Mouse (Mus musculus) midbrain, embryonic 14.5 days (tissue): ENCODE results near the gene Dnase1l3. TPM values are rescaled to one million over a fixed set of nuclear protein-coding genes. Genes with fewer than 3 reads are reported as not detected.
A peak's percentile ranks its signal among the peaks of the same experiment; 100 is the strongest.

Source experiments
- ATAC-seq: fragments of 200-750 bp; cut with Nextera tagmentation; 2 replicates; pipeline ENCODE4 v1.8.0; 2017; ENCODE audit warnings: moderate number of reproducible peaks, moderate library complexity; ENCODE audit not compliant: low FRiP score, low TSS enrichment
- DNase-seq: peaks from one replicate; pipeline ENCODE4 v3.0.0-alpha.2; 2015
- H3K27ac ChIP-seq: fragments of 300-500 bp; sonication (generic); replicated peaks from 2 replicates; pipeline ENCODE4 v1.5.1; 2014; ENCODE audit warnings: mild to moderate bottlenecking, low read depth, low read length, moderate library complexity
- H3K27me3 ChIP-seq: fragments of 300-500 bp; sonication (generic); 2 replicates; pipeline ENCODE4 v1.6.1; 2014; ENCODE audit warnings: low read length, control low read depth, mixed read lengths; ENCODE audit not compliant: control insufficient read depth, insufficient read depth
- H3K36me3 ChIP-seq: fragments of 300-500 bp; sonication (generic); 2 replicates; pipeline ENCODE4 v1.6.1; 2014; ENCODE audit warnings: low read length, control low read depth; ENCODE audit not compliant: control insufficient read depth, insufficient read depth
- H3K4me1 ChIP-seq: fragments of 300-500 bp; sonication (generic); 2 replicates; pipeline ENCODE4 v1.6.1; 2014; ENCODE audit warnings: mild to moderate bottlenecking, antibody characterized with exemption, low read length, control low read depth; ENCODE audit not compliant: control insufficient read depth, insufficient read depth
- H3K4me2 ChIP-seq: fragments of 300-500 bp; sonication (generic); 2 replicates; pipeline ENCODE4 v1.6.1; 2014; ENCODE audit warnings: mild to moderate bottlenecking, low read length, moderate library complexity
- H3K4me3 ChIP-seq: fragments of 300-500 bp; sonication (generic); replicated peaks from 2 replicates; pipeline ENCODE4 v1.5.1; 2014; ENCODE audit warnings: low read depth, low read length
- H3K9ac ChIP-seq: fragments of 300-500 bp; sonication (generic); replicated peaks from 2 replicates; pipeline ENCODE4 v1.6.1; 2014; ENCODE audit warnings: mild to moderate bottlenecking, low read length, moderate library complexity
- H3K9me3 ChIP-seq: fragments of 300-500 bp; sonication (generic); 2 replicates; pipeline ENCODE4 v1.6.1; 2016; ENCODE audit warnings: low read length, control low read depth, mixed read lengths; ENCODE audit not compliant: control insufficient read depth
- WGBS: fragments of 180-500 bp; shearing (Covaris S2); extraction: QIAGEN DNeasy Blood & Tissue Kit; methylation state at CpG from one replicate; pipeline ENCODE4 v1.1.7; 2014; 5-methylcytosine and 5-hydroxymethylcytosine counted together
- polyA plus RNA-seq: library from polyadenylated mRNA; unstranded; fragments of >200 nt; fragmentation: Nextera tagmentation; extraction: Ambion mirVana; gene quantifications from 2 replicates; pipeline ENCODE4 v1.2.1, GENCODE M21; 2014

The Dnase1l3 gene
- 0.09 TPM in 1 of 2 replicates, not detected in the other for polyA plus RNA-seq

- 75% methylated on average over 8 of the region's 8 CpGs for WGBS
- Histone ChIP-seq H3K4me2 (no peak within 1 kb of the TSS), H3K9me3 (no peaks in the 10 kb centered on the region), H3K36me3 (no peaks in the 10 kb centered on the region), H3K27me3 (no peaks in the 10 kb centered on the region), H3K27ac (no peak within 1 kb of the TSS), H3K4me1 (no peaks in the 10 kb centered on the region), H3K4me3 (no peak within 1 kb of the TSS), H3K9ac (no peak within 1 kb of the TSS)
- peak; percentile 31 for DNase-seq
- ATAC-seq = no peak
Observed at GRCm38 (mm10) chr14:7994271-7994767, at the start of gene Dnase1l3. Gene Dnase1l3 (minus strand): TSS chr14:7994573.

- DNase-seq (no peak), ATAC-seq (no peak)
- H3K36me3 ChIP-seq = peaks cover 21% of the 10 kb centered on the region
- no peak overlapping the region for H3K4me3 ChIP-seq
- H3K27me3 ChIP-seq = no peaks in the 10 kb centered on the region
- 94% methylated on average over 9 of the region's 9 CpGs for WGBS
- no peaks in the 10 kb centered on the region for H3K9me3 ChIP-seq
- H3K4me1 ChIP-seq = no peaks in the 10 kb centered on the region
- no peak overlapping the region for H3K27ac ChIP-seq
- H3K9ac ChIP-seq = no peak overlapping the region
- no peak overlapping the region for H3K4me2 ChIP-seq
Observed at GRCm38 (mm10) chr14:8042577-8042976, 48.2 kb upstream of the Dnase1l3 start.

DNA sequence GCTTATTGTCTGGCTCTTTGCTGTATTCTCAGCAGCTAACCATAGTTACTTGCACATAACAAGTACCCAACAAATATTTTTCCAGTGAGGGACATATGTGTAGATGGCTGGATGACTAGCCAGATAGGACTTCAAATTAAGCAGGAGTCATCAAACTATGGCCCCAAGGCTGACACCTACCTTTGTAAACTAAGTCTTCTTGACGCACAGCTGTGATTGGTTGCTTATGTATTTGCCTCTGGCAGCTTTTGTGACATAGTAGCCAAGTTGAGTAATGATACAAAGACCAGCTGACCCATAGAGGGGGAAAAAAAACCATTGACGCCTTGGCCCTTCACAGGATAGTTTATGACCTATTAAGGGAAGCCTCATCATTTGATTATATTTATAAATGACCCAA, 47.7 kb upstream of the Dnase1l3 start:
- DNase-seq (no peak), ATAC-seq (no peak)
- H3K4me3 ChIP-seq = no peak overlapping the region
- no peak overlapping the region for H3K27ac ChIP-seq
- peaks cover 16% of the 10 kb centered on the region for H3K36me3 ChIP-seq
- H3K4me2 ChIP-seq = no peak overlapping the region
- WGBS = 90% methylated on average over 2 of the region's 2 CpGs
- no peak overlapping the region for H3K9ac ChIP-seq
- H3K9me3 ChIP-seq = no peaks in the 10 kb centered on the region
- no peaks in the 10 kb centered on the region for H3K27me3 ChIP-seq
- no peaks in the 10 kb centered on the region for H3K4me1 ChIP-seq

DNA sequence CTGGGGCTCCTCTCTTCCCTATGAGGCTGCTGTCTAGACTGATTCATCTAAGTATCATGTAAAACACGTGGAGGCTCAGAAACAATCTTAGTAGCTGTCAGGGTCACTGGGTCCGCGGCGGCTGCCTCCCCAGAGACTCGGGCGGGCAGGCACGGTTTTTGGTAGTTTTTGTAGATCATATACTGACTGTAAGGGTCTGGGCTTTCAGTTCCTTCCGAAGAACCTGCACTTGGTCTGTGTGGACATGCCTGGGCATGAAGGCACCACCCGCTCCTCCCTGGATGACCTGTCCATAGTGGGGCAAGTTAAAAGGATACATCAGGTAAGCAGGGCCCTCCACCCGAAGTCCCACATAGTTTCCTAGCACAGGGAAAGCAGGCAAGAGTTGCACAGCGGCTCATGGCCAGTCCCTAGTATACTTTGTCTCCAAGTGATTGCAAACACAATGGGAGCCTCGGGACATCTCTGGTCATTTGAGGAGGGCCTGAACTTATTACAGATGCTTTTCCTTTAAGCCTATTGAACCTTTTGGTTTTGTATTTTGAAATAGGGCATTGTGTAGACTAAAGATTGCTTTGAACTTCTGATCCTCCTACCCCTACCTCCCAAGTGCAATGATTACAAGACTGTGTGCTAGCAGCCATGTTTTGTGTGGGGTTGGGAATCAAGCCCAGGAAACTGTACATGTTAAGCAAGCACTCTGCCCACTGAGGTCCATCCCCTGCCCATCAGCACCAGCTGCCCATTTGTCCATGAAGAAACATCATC, 46.7 kb upstream of the Dnase1l3 start:
- H3K9me3 ChIP-seq = no peaks in the 10 kb centered on the region
- H3K4me1 ChIP-seq = no peaks in the 10 kb centered on the region
- no peak overlapping the region for H3K27ac ChIP-seq
- 0 out of 2 replicates have a peak, but pooled peaks cover 10% of the 10 kb centered on the region for H3K36me3 ChIP-seq
- DNase-seq (no peak), ATAC-seq (no peak)
- H3K4me2 ChIP-seq = no peak overlapping the region
- H3K27me3 ChIP-seq = no peaks in the 10 kb centered on the region
- no peak overlapping the region for H3K4me3 ChIP-seq
- WGBS = 88% methylated on average over 12 of the region's 12 CpGs
- H3K9ac ChIP-seq = no peak overlapping the region

DNA sequence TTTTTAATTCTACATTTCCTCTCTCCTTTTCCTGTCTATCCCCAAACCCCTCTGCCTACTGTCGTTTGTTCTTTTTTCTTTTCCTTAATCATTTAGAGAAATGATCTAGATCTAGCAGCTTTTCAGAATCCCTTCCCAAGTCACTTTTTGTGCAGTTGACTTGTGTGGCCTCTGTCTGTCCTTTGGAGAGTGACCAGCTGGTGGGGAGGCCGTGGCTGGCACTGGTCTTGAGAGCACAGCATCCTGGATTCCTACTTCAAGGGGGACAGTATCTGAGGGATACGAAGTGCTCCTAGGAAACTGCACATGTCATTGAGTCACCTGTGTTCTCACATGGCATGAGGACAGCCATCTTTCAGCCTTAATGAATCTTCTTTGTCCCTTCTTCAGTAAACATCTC, 45.8 kb upstream of the Dnase1l3 start:
- no peak overlapping the region for H3K27ac ChIP-seq
- 0 out of 2 replicates have a peak, but pooled peaks cover 10% of the 10 kb centered on the region for H3K36me3 ChIP-seq
- H3K9me3 ChIP-seq = no peaks in the 10 kb centered on the region
- no peaks in the 10 kb centered on the region for H3K27me3 ChIP-seq
- DNase-seq (no peak), ATAC-seq (no peak)
- H3K9ac ChIP-seq = no peak overlapping the region
- no peaks in the 10 kb centered on the region for H3K4me1 ChIP-seq
- H3K4me2 ChIP-seq = no peak overlapping the region
- 88% methylated on average over 3 of the region's 3 CpGs for WGBS
- H3K4me3 ChIP-seq = no peak overlapping the region

DNA sequence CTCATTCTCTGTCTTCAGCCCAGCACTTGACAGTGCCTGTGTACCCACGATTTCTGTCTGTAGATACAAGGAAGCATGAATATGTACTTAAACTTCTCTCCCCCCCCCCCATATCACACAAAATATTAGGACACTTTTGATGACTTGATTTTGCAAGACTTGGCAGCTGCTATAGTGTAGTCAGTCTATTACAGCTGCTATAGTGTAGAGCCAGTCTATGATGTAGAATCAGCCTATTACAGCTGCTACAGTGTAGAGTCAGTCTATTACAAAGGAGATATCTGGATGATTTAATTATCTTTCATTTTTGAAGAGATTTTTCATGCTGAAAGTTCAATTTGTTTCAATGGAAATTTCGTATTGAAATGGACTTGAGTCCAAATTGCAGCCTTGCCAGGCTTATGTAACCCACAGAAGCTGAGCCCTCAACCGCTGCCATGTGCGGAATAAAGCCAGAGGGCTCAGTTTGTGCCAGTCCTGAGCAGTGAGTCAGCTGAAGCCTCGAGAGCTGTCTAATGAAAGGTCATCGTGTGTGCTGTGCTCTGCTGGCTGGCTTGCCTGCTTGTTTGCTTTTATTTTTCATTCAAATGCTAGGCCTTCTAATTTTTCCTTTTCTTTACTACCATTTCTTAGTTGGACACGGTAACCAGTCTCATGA, 44.5 kb upstream of the Dnase1l3 start:
- Histone ChIP-seq H3K4me3 (no peak overlapping the region), H3K27me3 (no peaks in the 10 kb centered on the region), H3K27ac (no peak overlapping the region), H3K4me2 (no peak overlapping the region), H3K4me1 (no peaks in the 10 kb centered on the region), H3K9ac (no peak overlapping the region), H3K9me3 (no peaks in the 10 kb centered on the region), H3K36me3 (0 out of 2 replicates have a peak, but pooled peaks cover 10% of the 10 kb centered on the region)
- WGBS = 81% methylated on average over 7 of the region's 7 CpGs
- DNase-seq (no peak), ATAC-seq (no peak)

- 79% methylated on average over 5 of the region's 5 CpGs for WGBS
- Histone ChIP-seq H3K36me3 (0 out of 2 replicates have a peak, but pooled peaks cover 7% of the 10 kb centered on the region), H3K27ac (no peak overlapping the region), H3K9ac (no peak overlapping the region), H3K4me2 (no peak overlapping the region), H3K4me3 (no peak overlapping the region), H3K27me3 (no peaks in the 10 kb centered on the region), H3K4me1 (no peaks in the 10 kb centered on the region), H3K9me3 (no peaks in the 10 kb centered on the region)
- DNase-seq = no peak
- ATAC-seq = no peak
Observed at GRCm38 (mm10) chr14:8038150-8038549, 43.8 kb upstream of the Dnase1l3 start.

GRCm38 (mm10) chr14:8036406-8036805, 42.0 kb upstream of the Dnase1l3 start:
- WGBS = 64% methylated on average over 5 of the region's 5 CpGs
- H3K27ac ChIP-seq = no peak overlapping the region
- ATAC-seq (no peak), DNase-seq (no peak)
- H3K27me3 ChIP-seq = no peaks in the 10 kb centered on the region
- no peak overlapping the region for H3K9ac ChIP-seq
- no peak overlapping the region for H3K4me3 ChIP-seq
- no peaks in the 10 kb centered on the region for H3K36me3 ChIP-seq
- no peak overlapping the region for H3K4me2 ChIP-seq
- H3K4me1 ChIP-seq = no peaks in the 10 kb centered on the region
- no peaks in the 10 kb centered on the region for H3K9me3 ChIP-seq
